Mouse (Mus musculus) CH12.LX (cell line): ENCODE data around the gene Gemin6.

Experiments used
- CTCF ChIP-seq, 2 experiments: IDR thresholded peaks in 1 of 2; conservative IDR thresholded peaks in 1 of 2; 2 replicates each; pipeline ENCODE4 v1.5.1; 2011 to 2012; ENCODE audit warnings: low read depth in 2 of 2, low read length in 2 of 2, improper control_type of control experiment in 1 of 2, inconsistent platforms in 1 of 2, mild to moderate bottlenecking in 1 of 2, moderate library complexity in 1 of 2
- EP300 ChIP-seq: IDR thresholded peaks from 2 replicates; pipeline ENCODE4 v1.6.1; 2011; ENCODE audit warnings: low read length, improper control_type of control experiment
- MAZ ChIP-seq: IDR thresholded peaks from 2 replicates; pipeline ENCODE4 v1.6.1; 2012; ENCODE audit warnings: low read depth, mild to moderate bottlenecking, inconsistent platforms, low read length, improper control_type of control experiment, moderate library complexity
- POLR2A ChIP-seq: IDR thresholded peaks from 2 replicates; pipeline ENCODE4 v1.6.1; 2011; ENCODE audit warnings: low read depth, mild to moderate bottlenecking, improper control_type of control experiment, low read length

DNA sequence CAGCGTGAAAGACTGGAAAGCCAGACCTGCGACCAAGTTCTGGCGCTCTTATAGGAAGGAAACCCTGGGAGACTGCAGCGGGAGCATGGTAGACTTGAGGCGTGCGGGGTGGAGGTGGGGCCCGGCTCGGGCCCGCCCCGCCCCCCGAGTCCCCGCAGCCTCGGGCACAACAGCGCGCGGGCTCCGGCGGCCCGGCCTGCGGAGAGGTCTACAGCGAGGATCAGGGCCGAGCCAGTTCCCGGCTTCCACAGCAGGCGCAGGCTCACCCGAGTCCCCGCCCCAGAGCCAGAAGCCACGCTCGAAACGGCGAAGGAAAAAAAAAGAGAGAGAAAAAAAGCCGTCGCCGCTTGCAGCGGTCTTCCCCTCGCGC, 18.0 kb upstream of the Gemin6 start:
- TF ChIP-seq CTCF (conservative IDR thresholded peaks at IDR 0.05 in 1 of 2, IDR thresholded peaks at IDR 0.05 in 1 of 2; ENCODE audit: low read depth in 2 of 2, low read length in 2 of 2) (no peak), POLR2A (peak; percentile 18; the same call in 1 of the 2 replicates), MAZ (no peak), EP300 (no peak)
